Mouse (Mus musculus): ENCODE data around the gene Olfr648.

DNA sequence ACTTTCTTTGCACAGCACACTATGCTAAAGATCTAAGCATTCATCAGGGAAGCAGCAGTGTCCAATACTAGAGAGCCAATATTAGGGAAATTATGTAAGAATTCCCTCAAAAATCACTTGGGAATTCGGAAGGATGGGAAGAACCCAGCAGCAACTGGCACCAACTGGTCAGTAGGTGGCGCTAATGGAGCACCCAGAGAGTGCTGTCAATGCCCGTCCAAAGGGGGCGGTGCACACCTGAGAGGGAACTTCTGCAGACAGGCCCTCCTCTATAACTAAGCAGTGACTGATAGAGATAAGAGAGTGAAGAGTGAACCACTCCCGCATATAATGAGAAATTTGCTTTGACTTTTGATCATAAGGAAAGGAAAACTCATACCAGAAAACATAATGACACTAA is 16.6 kb upstream of the Olfr648 start:
- TF ChIP-seq CTCF (IDR thresholded peaks at IDR 0.05; ENCODE audit: low read depth, low read length) (peak; percentile 86), POLR2AphosphoS5 (IDR thresholded peaks at IDR 0.05; ENCODE audit: insufficient replicate concordance, low read depth, low read length) (no peak), TAL1 (conservative IDR thresholded peaks at IDR 0.05; ENCODE audit: low read depth, low read length) (no peak), GATA2 (IDR thresholded peaks at IDR 0.05; ENCODE audit: borderline replicate concordance, low read depth, low read length) (no peak)

Data from G1E (cell line).